Mouse (Mus musculus) lung, adult 2 months (tissue): ENCODE measurements around the gene Ptpn1.

Source experiments
- CTCF ChIP-seq: fragments of 200-500 bp; IDR thresholded peaks from 2 replicates; pipeline ENCODE4 v1.5.1; 2011; ENCODE audit warnings: mild to moderate bottlenecking, low read length, control low read depth; ENCODE audit not compliant: insufficient read depth
- POLR2A ChIP-seq: fragments of 200-500 bp; IDR thresholded peaks from 2 replicates; pipeline ENCODE4 v1.6.1; 2011; ENCODE audit warnings: low read depth, mild to moderate bottlenecking, control low read depth, low read length, borderline replicate concordance; ENCODE audit errors: extremely low read depth

DNA sequence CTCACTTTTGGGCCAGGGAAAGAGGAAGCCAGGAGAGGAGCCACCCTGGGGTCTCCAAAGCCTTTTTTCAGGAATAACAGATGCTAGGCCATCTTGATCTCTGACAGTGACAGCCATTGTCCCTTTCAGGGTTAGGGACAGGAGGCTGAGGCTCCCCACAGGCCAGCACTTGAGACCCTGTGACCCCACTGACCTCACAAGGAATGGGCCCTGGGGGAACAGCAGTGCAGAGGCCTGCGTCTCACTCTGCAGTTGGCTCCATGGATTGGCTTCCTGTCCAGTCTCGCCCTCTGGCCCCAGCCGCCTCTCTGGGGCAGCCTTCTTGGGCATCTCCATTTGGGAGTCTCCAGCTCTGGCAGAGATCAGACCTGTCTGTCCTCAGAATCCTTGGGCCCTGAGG, 76.3 kb downstream of the Ptpn1 start:
- TF ChIP-seq CTCF (no peak), POLR2A (no peak)
